Mouse (Mus musculus): ENCODE results near the gene Klhl3. TPM values are rescaled to one million over a fixed set of nuclear protein-coding genes. Genes with fewer than 3 reads are reported as not detected.

Gene Klhl3
- polyA plus RNA-seq, 1 experiment from 2014 or later, result 9.6 TPM

GRCm38 (mm10) chr13:58078361-58078760 lies 35.0 kb downstream of the Klhl3 start:
- H3K4me1 ChIP-seq (ENCODE audit: control insufficient read depth, insufficient read depth, low read length), result peaks cover 20% of the 10 kb centered on the region
- 56% methylated on average over 5 of the region's 5 CpGs for WGBS
- H3K36me3 ChIP-seq (ENCODE audit: control insufficient read depth, insufficient read depth), result no peaks in the 10 kb centered on the region
- H3K4me2 ChIP-seq (ENCODE audit: low read depth, low read length), result no peak overlapping the region
- no peak overlapping the region for H3K9ac ChIP-seq (ENCODE audit: low read length)
- no peak overlapping the region for H3K27ac ChIP-seq (ENCODE audit: low read length)
- no peak overlapping the region for H3K4me3 ChIP-seq (ENCODE audit: low read length)
- no peaks in the 10 kb centered on the region for H3K27me3 ChIP-seq (ENCODE audit: control insufficient read depth, insufficient read depth, low read length)
- H3K9me3 ChIP-seq (replicated peaks; ENCODE audit: control insufficient read depth, low read length), result no peaks in the 10 kb centered on the region
- ATAC-seq (replicated peaks; ENCODE audit: extremely low read depth, insufficient read depth, low FRiP score), result no peak

- H3K4me1 ChIP-seq (ENCODE audit: control insufficient read depth, insufficient read depth, low read length), result peaks cover 23% of the 10 kb centered on the region
- WGBS, result 72% methylated on average over 9 of the region's 9 CpGs
- no peaks in the 10 kb centered on the region for H3K27me3 ChIP-seq (ENCODE audit: control insufficient read depth, insufficient read depth, low read length)
- no peak overlapping the region for H3K4me3 ChIP-seq (ENCODE audit: low read length)
- no peak overlapping the region for H3K9ac ChIP-seq (ENCODE audit: low read length)
- no peak overlapping the region for H3K4me2 ChIP-seq (ENCODE audit: low read depth, low read length)
- no peaks in the 10 kb centered on the region for H3K9me3 ChIP-seq (replicated peaks; ENCODE audit: control insufficient read depth, low read length)
- H3K27ac ChIP-seq (ENCODE audit: low read length), result no peak overlapping the region
- ATAC-seq (replicated peaks; ENCODE audit: extremely low read depth, insufficient read depth, low FRiP score), result no peak
- H3K36me3 ChIP-seq (ENCODE audit: control insufficient read depth, insufficient read depth), result no peaks in the 10 kb centered on the region
Measured at GRCm38 (mm10) chr13:58074881-58075280, 38.5 kb downstream of the Klhl3 start.

GRCm38 (mm10) chr13:58074466-58074865 lies 38.9 kb downstream of the Klhl3 start:
- ATAC-seq (replicated peaks; ENCODE audit: extremely low read depth, insufficient read depth, low FRiP score), result no peak
- whole genome bisulfite sequencing, result 82% methylated on average over 6 of the region's 6 CpGs

DNA sequence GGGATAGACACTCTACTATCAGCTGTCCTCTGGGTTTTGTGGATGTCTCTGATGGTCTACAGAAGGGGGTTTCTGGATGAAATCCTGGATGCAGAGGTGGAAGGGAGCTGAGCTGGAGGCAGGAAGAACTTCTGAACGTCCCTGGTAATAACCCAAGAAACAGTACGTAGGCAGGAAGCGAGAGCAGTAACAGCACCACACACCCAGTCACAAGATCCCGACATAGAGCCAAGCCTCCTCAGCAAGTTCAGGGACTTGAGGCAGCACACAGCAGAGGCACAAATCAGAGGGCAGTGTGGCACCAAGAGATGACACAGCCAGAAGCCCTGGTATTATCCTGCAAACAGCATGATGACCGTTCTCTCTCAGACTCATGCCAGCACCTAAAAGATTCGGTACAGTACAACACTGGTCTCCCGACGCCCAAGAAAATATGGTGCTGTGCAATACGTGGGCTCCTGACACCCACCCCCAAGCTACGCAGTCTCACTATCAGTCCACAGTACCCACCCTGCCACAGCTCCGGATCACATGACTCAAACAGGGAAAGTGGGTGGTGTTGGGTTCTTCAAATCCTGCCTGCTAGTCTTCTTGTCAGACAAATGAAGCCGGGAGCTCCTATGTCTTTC lies 40.0 kb downstream of the Klhl3 start:
- H3K9ac ChIP-seq (ENCODE audit: low read length), result no peak overlapping the region
- peaks cover 29% of the 10 kb centered on the region for H3K4me1 ChIP-seq (ENCODE audit: control insufficient read depth, insufficient read depth, low read length)
- H3K27me3 ChIP-seq (ENCODE audit: control insufficient read depth, insufficient read depth, low read length), result no peaks in the 10 kb centered on the region
- ATAC-seq (replicated peaks; ENCODE audit: extremely low read depth, insufficient read depth, low FRiP score), result 0 out of 2 replicates have a peak, but pooled peaks have one; percentile 14
- no peaks in the 10 kb centered on the region for H3K9me3 ChIP-seq (replicated peaks; ENCODE audit: control insufficient read depth, low read length)
- H3K4me2 ChIP-seq (ENCODE audit: low read depth, low read length), result no peak overlapping the region
- no peak overlapping the region for H3K4me3 ChIP-seq (ENCODE audit: low read length)
- 65% methylated on average over 12 of the region's 12 CpGs for WGBS
- H3K36me3 ChIP-seq (ENCODE audit: control insufficient read depth, insufficient read depth), result no peaks in the 10 kb centered on the region
- no peak overlapping the region for H3K27ac ChIP-seq (ENCODE audit: low read length)

More at GRCm38 (mm10) chr13:58074466-58074865, 38.9 kb downstream of the Klhl3 start:
- Histone ChIP-seq H3K4me1 (ENCODE audit: control insufficient read depth, insufficient read depth, low read length) (peaks cover 23% of the 10 kb centered on the region), H3K27ac (ENCODE audit: low read length) (no peak overlapping the region), H3K36me3 (ENCODE audit: control insufficient read depth, insufficient read depth) (no peaks in the 10 kb centered on the region), H3K9me3 (replicated peaks; ENCODE audit: control insufficient read depth, low read length) (no peaks in the 10 kb centered on the region), H3K27me3 (ENCODE audit: control insufficient read depth, insufficient read depth, low read length) (no peaks in the 10 kb centered on the region), H3K9ac (ENCODE audit: low read length) (no peak overlapping the region), H3K4me2 (ENCODE audit: low read depth, low read length) (no peak overlapping the region), H3K4me3 (ENCODE audit: low read length) (no peak overlapping the region)

GRCm38 (mm10) chr13:58071209-58071608 lies 42.2 kb downstream of the Klhl3 start:
- no peaks in the 10 kb centered on the region for H3K9me3 ChIP-seq (replicated peaks; ENCODE audit: control insufficient read depth, low read length)
- H3K27ac ChIP-seq (ENCODE audit: low read length), result no peak overlapping the region
- no peak overlapping the region for H3K4me3 ChIP-seq (ENCODE audit: low read length)
- no peaks in the 10 kb centered on the region for H3K36me3 ChIP-seq (ENCODE audit: control insufficient read depth, insufficient read depth)
- H3K27me3 ChIP-seq (ENCODE audit: control insufficient read depth, insufficient read depth, low read length), result no peaks in the 10 kb centered on the region
- 85% methylated on average over 21 of the region's 21 CpGs for WGBS
- peaks cover 46% of the 10 kb centered on the region for H3K4me1 ChIP-seq (ENCODE audit: control insufficient read depth, insufficient read depth, low read length)
- no peak overlapping the region for H3K4me2 ChIP-seq (ENCODE audit: low read depth, low read length)
- no peak overlapping the region for H3K9ac ChIP-seq (ENCODE audit: low read length)
- ATAC-seq (replicated peaks; ENCODE audit: extremely low read depth, insufficient read depth, low FRiP score), result no peak

- H3K9me3 ChIP-seq (replicated peaks; ENCODE audit: control insufficient read depth, low read length), result no peaks in the 10 kb centered on the region
- H3K36me3 ChIP-seq (ENCODE audit: control insufficient read depth, insufficient read depth), result no peaks in the 10 kb centered on the region
- peaks cover 51% of the 10 kb centered on the region for H3K4me1 ChIP-seq (ENCODE audit: control insufficient read depth, insufficient read depth, low read length)
- no peaks in the 10 kb centered on the region for H3K27me3 ChIP-seq (ENCODE audit: control insufficient read depth, insufficient read depth, low read length)
- H3K4me3 ChIP-seq (ENCODE audit: low read length), result no peak overlapping the region
- no peak overlapping the region for H3K9ac ChIP-seq (ENCODE audit: low read length)
- no peak for ATAC-seq (replicated peaks; ENCODE audit: extremely low read depth, insufficient read depth, low FRiP score)
- no peak overlapping the region for H3K27ac ChIP-seq (ENCODE audit: low read length)
- H3K4me2 ChIP-seq (ENCODE audit: low read depth, low read length), result no peak overlapping the region
- WGBS, result 62% methylated on average over 12 of the region's 12 CpGs
Measured at GRCm38 (mm10) chr13:58070504-58070903, 42.9 kb downstream of the Klhl3 start.

DNA sequence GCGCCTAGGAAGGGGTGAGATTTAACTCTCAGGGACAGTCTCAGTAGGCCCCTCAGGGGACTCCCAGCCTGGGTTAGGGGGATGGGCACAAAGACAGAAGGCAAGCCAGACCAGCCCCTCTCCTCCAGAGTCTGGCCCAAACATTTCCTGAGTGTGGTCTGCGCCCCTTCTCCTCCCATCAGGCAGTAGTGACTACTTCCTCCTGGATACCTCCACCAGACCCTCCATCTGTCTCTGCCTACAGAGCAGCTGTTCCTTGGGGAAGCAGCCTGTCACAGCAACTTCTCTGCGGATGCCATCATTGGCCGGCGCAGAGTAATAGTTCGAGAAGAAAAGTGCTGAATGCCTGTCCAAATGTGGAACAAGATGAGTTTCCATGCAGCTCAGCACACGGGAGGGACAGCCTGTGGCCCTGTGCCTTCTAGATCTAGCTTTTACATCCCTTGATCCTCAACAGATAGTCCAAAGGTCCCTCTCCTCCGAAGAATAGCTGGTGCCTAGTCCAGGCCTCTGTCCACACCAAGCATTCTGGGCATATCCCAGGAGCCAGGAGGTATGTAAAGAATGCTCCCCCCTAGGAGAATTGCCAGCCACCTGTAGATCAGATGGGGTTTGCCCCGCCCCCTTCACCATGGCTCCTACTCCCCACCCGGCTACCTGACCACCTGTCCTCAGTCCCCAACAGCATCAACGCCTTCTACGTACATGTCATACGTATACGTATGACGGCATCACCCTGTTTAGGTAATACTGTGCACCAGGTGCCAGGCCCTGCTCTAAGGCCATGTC lies 44.8 kb downstream of the Klhl3 start:
- no peaks in the 10 kb centered on the region for H3K27me3 ChIP-seq (ENCODE audit: control insufficient read depth, insufficient read depth, low read length)
- WGBS, result 84% methylated on average over 15 of the region's 15 CpGs
- H3K4me2 ChIP-seq (ENCODE audit: low read depth, low read length), result no peak overlapping the region
- no peak for ATAC-seq (replicated peaks; ENCODE audit: extremely low read depth, insufficient read depth, low FRiP score)
- H3K4me1 ChIP-seq (ENCODE audit: control insufficient read depth, insufficient read depth, low read length), result peaks cover 54% of the 10 kb centered on the region
- H3K27ac ChIP-seq (ENCODE audit: low read length), result peak overlapping the region; percentile 34
- no peaks in the 10 kb centered on the region for H3K36me3 ChIP-seq (ENCODE audit: control insufficient read depth, insufficient read depth)
- H3K9ac ChIP-seq (ENCODE audit: low read length), result no peak overlapping the region
- H3K4me3 ChIP-seq (ENCODE audit: low read length), result no peak overlapping the region
- H3K9me3 ChIP-seq (replicated peaks; ENCODE audit: control insufficient read depth, low read length), result no peaks in the 10 kb centered on the region

DNA sequence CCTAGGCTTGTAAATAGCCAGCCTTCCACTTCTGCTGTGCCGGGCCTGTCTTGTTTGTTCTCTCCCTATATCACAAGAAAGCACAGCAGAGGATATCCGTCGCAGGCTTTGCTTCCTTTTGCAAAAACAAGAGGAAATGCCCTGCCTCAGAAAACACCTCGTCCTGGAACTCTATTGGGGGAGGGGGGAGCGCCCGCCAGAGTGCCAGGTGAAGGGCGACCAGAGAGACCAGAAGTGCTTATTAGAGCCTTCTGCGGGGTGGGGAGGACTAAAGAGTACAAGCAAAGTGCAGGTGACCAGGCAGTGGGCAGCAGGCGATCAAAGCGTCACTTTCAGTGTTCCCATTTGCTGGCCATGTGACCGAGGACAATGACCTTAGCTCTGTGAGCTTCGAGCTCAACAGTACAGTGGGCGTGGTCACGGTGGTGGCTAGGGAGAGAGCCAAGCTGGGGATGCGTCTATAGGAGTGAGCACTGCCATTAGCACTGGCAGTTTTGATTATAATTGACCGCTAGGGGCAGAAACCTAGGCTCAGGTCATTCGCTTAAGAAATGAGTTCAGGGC lies 45.8 kb downstream of the Klhl3 start:
- H3K27ac ChIP-seq (ENCODE audit: low read length), result peak overlapping the region; percentile 87
- no peak overlapping the region for H3K4me3 ChIP-seq (ENCODE audit: low read length)
- H3K27me3 ChIP-seq (ENCODE audit: control insufficient read depth, insufficient read depth, low read length), result no peaks in the 10 kb centered on the region
- 20% methylated on average over 17 of the region's 17 CpGs for WGBS
- H3K9me3 ChIP-seq (replicated peaks; ENCODE audit: control insufficient read depth, low read length), result no peaks in the 10 kb centered on the region
- H3K4me1 ChIP-seq (ENCODE audit: control insufficient read depth, insufficient read depth, low read length), result peaks cover 52% of the 10 kb centered on the region
- H3K4me2 ChIP-seq (ENCODE audit: low read depth, low read length), result peak overlapping the region; percentile 38
- peak; percentile 71 for ATAC-seq (replicated peaks; ENCODE audit: extremely low read depth, insufficient read depth, low FRiP score)
- no peak overlapping the region for H3K9ac ChIP-seq (ENCODE audit: low read length)
- H3K36me3 ChIP-seq (ENCODE audit: control insufficient read depth, insufficient read depth), result 0 out of 2 replicates have a peak, but pooled peaks cover 3% of the 10 kb centered on the region
